Mouse (Mus musculus) kidney, postnatal 0 days (tissue): ENCODE data around the gene Gab2. TPM values are rescaled to one million over a fixed set of nuclear protein-coding genes. Genes with fewer than 3 reads are reported as not detected.

Source experiments
- ATAC-seq: fragments of 200-750 bp; cut with Nextera tagmentation; replicated peaks from 2 replicates; pipeline ENCODE4 v1.8.0; 2017; ENCODE audit warnings: low read depth, moderate number of reproducible peaks, moderate TSS enrichment, moderate library complexity; ENCODE audit not compliant: low FRiP score
- DNase-seq: peaks from one replicate; pipeline ENCODE4 v3.0.0-alpha.2; 2016; ENCODE audit warnings: low spot score
- H3K27ac ChIP-seq: fragments of 300-500 bp; sonication (generic); 2 replicates; pipeline ENCODE4 v1.5.1; 2014; ENCODE audit warnings: mild to moderate bottlenecking
- H3K27me3 ChIP-seq: fragments of 300-500 bp; sonication (generic); 2 replicates; pipeline ENCODE4 v1.6.1; 2014; ENCODE audit warnings: low read length, mixed read lengths; ENCODE audit not compliant: insufficient read depth
- H3K36me3 ChIP-seq: fragments of 300-500 bp; sonication (generic); 2 replicates; pipeline ENCODE4 v1.6.1; 2014; ENCODE audit warnings: low read length, mixed read lengths; ENCODE audit not compliant: insufficient read depth
- H3K4me1 ChIP-seq: fragments of 300-500 bp; sonication (generic); replicated peaks from 2 replicates; pipeline ENCODE4 v1.6.1; 2014; ENCODE audit warnings: antibody characterized with exemption, low read length, mixed read lengths; ENCODE audit not compliant: insufficient read depth
- H3K4me2 ChIP-seq: fragments of 300-500 bp; sonication (generic); 2 replicates; pipeline ENCODE4 v1.6.1; 2014; ENCODE audit warnings: mild to moderate bottlenecking, low read length, moderate library complexity, mixed read lengths
- H3K4me3 ChIP-seq: fragments of 300-500 bp; sonication (generic); replicated peaks from 2 replicates; pipeline ENCODE4 v1.5.1; 2014; ENCODE audit warnings: low read depth, low read length
- H3K9ac ChIP-seq: fragments of 300-500 bp; sonication (generic); 2 replicates; pipeline ENCODE4 v1.6.1; 2014; ENCODE audit warnings: low read depth, low read length
- H3K9me3 ChIP-seq: fragments of 300-500 bp; sonication (generic); replicated peaks from 2 replicates; pipeline ENCODE4 v1.6.1; 2016; ENCODE audit warnings: low read length, inconsistent platforms, mixed read lengths
- CTCF ChIP-seq: IDR thresholded peaks from 2 replicates; pipeline ENCODE4 v1.5.1; 2016; ENCODE audit warnings: antibody characterized with exemption, low read depth, mild to moderate bottlenecking, moderate library complexity
- WGBS: fragments of 180-500 bp; shearing (Covaris S2); extraction: QIAGEN DNeasy Blood & Tissue Kit; methylation state at CpG from one replicate; pipeline ENCODE4 v1.1.7; 2014; 5-methylcytosine and 5-hydroxymethylcytosine counted together
- polyA plus RNA-seq: library from polyadenylated mRNA; unstranded; fragments of >200 nt; fragmentation: Nextera tagmentation; extraction: Ambion mirVana; gene quantifications from 2 replicates; pipeline ENCODE4 v1.2.1, GENCODE M21; 2015

The Gab2 gene
- polyA plus RNA-seq, 1 experiment from 2014 or later, result 10.6 TPM

DNA sequence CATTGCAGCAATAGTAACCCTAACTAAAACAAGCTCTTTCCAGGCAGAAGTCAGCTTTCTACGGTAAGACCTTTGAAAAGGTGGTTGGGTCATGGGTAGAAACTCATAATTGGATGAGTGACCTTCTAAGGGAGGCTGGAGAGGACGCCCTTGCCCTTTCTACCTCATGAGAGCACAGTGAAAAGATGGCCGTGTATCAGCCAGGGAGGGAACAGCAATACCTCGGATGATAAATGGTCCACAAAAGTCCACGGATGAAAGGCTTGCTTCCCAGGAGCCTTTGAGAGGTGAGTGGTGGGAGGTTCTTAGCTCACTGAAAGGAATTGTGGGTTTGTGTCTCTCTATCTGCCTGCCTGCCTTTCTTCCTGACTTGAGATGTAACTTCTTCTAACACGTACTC lies 272.0 kb downstream of the Gab2 start:
- no peaks in the 10 kb centered on the region for H3K4me1 ChIP-seq
- TF ChIP-seq CTCF, result no peak
- WGBS, result 79% methylated on average over 6 of the region's 6 CpGs

DNA sequence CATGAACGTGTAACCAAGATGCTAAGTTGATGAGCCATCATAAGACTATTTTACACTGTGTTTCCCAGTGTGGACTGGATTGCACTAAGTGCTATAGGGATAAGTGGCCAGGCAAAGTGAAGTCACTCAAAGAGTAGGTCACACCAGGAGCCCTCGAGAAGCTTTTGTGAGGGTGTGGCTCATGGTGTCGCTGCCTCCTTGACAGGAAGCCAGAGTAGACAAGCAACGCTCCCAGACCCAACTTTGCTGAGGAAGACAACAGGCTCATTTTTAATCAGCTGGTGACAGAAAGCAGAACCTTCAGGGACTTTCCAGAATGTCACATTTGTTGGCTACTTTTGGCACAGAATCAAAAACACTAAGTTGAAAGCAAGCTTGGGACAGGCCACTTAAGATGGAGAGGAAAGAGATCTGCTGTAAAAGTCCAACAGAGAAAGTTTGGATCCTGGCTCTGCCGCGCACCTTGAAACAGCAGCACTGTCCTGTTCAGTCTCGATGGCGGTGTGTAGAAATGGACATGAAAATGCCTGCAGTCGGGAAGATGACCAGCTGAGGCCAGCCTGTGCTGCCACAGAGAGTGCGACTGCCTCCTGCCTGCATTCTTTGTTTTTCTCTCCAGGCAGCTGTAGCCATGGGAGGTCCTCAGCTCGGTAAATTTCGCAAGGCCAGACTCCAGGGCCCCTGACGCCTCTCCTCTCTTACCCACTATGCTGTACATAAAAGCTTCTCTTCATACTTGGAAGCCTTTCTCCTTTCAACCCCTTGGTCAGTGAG lies 273.9 kb downstream of the Gab2 start:
- no peaks in the 10 kb centered on the region for H3K4me1 ChIP-seq
- H3K4me2 ChIP-seq, result no peak overlapping the region
- H3K4me3 ChIP-seq, result no peak overlapping the region
- no peaks in the 10 kb centered on the region for H3K36me3 ChIP-seq
- H3K9me3 ChIP-seq, result no peaks in the 10 kb centered on the region
- no peak for ATAC-seq
- H3K27ac ChIP-seq, result no peak overlapping the region
- TF ChIP-seq CTCF, result no peak
- no peaks in the 10 kb centered on the region for H3K27me3 ChIP-seq
- no peak overlapping the region for H3K9ac ChIP-seq
- WGBS, result 45% methylated on average over 13 of the region's 13 CpGs
- DNase-seq, result no peak

More for the DNA sequence above, 272.0 kb downstream of the Gab2 start:
- Histone ChIP-seq H3K9me3 (no peaks in the 10 kb centered on the region), H3K4me3 (no peak overlapping the region), H3K27me3 (no peaks in the 10 kb centered on the region), H3K36me3 (no peaks in the 10 kb centered on the region), H3K27ac (no peak overlapping the region), H3K9ac (no peak overlapping the region), H3K4me2 (no peak overlapping the region)
- DNase-seq (no peak), ATAC-seq (no peak)

DNA sequence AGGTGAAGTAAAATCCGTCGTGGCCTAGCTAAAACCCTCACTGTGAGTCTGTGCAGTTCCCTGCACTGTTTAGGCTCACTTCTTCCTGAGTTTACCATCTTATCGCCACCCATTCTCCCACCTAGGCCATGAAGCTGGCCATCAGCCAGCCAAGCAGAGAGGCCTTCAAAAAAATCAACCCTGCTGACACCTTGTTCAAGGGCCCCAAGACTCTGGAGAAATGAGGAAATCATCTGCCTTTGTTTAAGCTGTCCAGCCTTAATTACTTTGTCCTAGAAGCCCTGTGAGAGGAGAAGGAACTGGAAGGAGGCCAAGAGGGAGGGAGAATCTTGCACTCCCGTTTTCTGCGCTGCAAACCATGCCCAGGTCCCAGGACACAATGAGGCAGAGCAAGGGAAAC lies 274.9 kb downstream of the Gab2 start:
- Histone ChIP-seq H3K27me3 (no peaks in the 10 kb centered on the region), H3K27ac (no peak overlapping the region), H3K9me3 (no peaks in the 10 kb centered on the region), H3K4me2 (no peak overlapping the region), H3K4me3 (no peak overlapping the region), H3K4me1 (no peaks in the 10 kb centered on the region), H3K36me3 (no peaks in the 10 kb centered on the region), H3K9ac (no peak overlapping the region)
- DNase-seq (no peak), ATAC-seq (no peak)
- WGBS, result 68% methylated on average over 5 of the region's 5 CpGs
- no peak for TF ChIP-seq CTCF

DNA sequence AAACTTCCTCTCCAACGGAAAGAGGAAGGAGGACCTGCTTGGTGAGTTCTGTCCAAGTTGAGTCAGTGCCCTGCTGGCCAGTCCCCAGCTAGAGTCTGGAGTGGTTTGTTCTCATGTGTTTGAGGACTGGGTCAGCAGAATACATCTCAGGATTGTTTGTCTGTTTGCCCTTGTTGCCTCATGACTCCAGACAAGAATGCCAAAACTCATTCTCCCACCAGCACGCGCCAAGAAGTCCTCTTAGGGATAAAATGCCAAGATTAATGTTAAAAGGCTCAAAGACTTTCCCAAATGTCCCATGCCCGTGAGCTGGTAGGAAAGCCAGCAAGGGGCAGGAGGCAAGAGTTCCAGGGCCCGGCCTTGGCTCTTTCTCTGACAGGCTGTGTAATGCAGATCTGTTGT lies 275.5 kb downstream of the Gab2 start:
- TF ChIP-seq CTCF, result no peak
- no peaks in the 10 kb centered on the region for H3K9me3 ChIP-seq
- WGBS, result 80% methylated on average over 5 of the region's 5 CpGs
- no peak for ATAC-seq
- H3K9ac ChIP-seq, result no peak overlapping the region
- no peak for DNase-seq
- H3K27me3 ChIP-seq, result no peaks in the 10 kb centered on the region
- H3K4me1 ChIP-seq, result no peaks in the 10 kb centered on the region
- no peak overlapping the region for H3K4me2 ChIP-seq
- no peaks in the 10 kb centered on the region for H3K36me3 ChIP-seq
- no peak overlapping the region for H3K4me3 ChIP-seq
- H3K27ac ChIP-seq, result no peak overlapping the region

DNA sequence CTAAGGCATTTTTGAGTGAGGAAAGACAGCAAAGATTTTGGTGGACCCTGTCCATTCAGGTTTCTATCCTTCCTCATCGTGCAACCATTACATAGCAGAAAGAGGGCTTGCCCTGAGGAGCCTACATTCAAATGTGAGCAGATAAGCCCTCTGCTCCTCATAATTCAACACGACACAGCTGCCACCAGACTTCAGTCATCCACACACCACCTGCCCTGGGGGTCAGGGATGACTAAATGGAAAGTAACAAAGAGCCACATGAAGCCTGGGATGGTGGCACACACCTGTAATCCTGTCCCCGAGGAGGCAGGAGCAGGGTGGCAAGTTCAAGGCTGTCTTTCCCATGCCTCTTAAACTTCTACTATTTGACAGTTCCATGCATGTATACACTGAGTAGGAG lies 276.5 kb downstream of the Gab2 start:
- no peak for TF ChIP-seq CTCF
- WGBS, result 78% methylated on average over 3 of the region's 3 CpGs

DNA sequence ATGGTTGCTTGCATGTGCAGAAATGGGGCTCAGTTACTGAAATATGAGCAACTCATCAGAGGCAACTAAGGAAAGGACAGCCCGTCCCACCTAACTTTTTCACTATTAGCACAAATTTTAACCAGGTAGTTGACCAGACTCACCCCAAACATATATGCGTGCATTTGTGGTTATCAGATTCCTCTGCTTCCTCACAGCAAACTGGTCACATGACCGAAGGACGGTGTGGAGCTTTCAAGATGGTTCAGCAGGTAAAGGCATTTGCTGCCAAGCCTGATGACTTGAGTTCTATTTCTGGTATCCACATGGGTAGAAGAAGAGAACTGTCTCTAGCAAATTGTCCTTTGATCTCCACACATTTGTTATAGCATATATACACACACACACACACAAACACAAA lies 277.0 kb downstream of the Gab2 start:
- TF ChIP-seq CTCF, result no peak
- Histone ChIP-seq H3K4me3 (no peak overlapping the region), H3K27me3 (no peaks in the 10 kb centered on the region), H3K4me2 (no peak overlapping the region), H3K9me3 (no peaks in the 10 kb centered on the region), H3K9ac (no peak overlapping the region), H3K36me3 (no peaks in the 10 kb centered on the region), H3K27ac (no peak overlapping the region), H3K4me1 (no peaks in the 10 kb centered on the region)
- WGBS, result 88% methylated on average over 4 of the region's 4 CpGs
- no peak for DNase-seq
- no peak for ATAC-seq

More for the DNA sequence above, 276.5 kb downstream of the Gab2 start:
- Histone ChIP-seq H3K4me1 (no peaks in the 10 kb centered on the region), H3K27ac (no peak overlapping the region), H3K9me3 (no peaks in the 10 kb centered on the region), H3K4me2 (no peak overlapping the region), H3K9ac (no peak overlapping the region), H3K4me3 (no peak overlapping the region), H3K27me3 (no peaks in the 10 kb centered on the region), H3K36me3 (no peaks in the 10 kb centered on the region)
- no peak for ATAC-seq
- no peak for DNase-seq

Other genes with a start within 250 kb of the Gab2 start
- 21.0 and 24.9 TPM in 2 replicates for gene Nars2, start 130.1 kb upstream of the Gab2 start, polyA plus RNA-seq